Mouse (Mus musculus): ENCODE results near the gene Nmnat1.

The Nmnat1 gene

GRCm38 (mm10) chr4:149485053-149485824 is at the start of gene Nmnat1, which contains the start of gene Lzic:
TSS of gene Nmnat1 (minus strand) at chr4:149485202.
TSS of gene Lzic (plus strand) at chr4:149485229.
- peak; percentile 96 for DNase-seq

DNA sequence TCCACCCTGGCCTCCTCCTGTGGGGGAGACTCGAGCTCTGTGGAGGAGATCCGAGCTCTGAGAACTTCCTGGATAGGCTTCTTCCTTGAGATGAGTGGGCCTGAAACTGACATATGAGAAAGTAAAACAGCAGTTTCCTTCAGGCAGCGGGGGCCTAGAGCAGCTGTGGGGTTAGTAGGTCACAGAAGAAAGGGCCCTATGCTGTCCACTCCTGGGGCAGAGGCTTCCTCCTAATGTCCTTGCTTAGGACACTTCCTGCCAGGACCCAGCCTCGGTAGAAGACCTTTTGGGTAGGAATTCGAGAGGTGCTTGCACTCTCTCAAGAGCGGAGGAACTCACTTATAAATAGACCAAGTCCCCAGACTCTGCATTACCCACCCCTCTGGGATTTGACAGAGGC is 44.7 kb upstream of the Nmnat1 start:
- no peak for DNase-seq

DNA sequence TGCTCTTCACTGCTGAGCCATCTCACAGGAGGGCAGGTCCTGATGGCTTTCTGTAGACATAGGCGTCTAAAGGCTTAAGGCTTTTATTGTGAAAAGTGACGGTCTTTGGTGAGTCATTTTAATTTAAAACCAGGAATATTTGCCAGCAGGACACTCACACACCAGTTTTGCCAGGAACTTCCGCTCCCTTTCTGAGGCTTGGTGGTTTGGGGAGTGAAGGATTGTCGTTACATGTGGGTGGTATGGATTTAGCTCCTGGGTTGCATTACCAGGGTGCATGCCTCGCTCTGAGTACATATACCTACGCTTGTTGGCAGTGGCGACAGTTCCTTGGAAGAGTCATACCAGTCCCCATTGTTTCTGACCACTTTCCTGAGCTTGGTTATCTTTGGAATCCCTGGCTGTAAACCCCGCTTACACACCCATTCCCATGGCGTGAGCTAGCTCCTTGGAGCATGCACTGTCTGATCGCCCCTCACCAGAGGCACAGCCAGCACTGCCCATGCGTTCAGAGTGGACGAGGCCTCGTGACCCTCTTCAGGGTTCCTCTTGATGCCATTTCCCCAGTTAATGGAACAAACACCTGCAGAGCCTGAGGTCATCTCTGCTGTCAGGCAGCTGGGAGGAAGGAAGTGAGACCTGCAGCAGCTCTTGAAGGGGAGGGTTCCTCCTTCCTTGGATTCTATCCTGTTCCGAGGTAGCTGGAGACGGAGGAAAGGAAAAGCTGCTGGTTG is 42.8 kb upstream of the Nmnat1 start:
- DNase-seq: peak; percentile 35

- peak; percentile 45 for DNase-seq
These were observed 41.3 kb upstream of the Nmnat1 start for GRCm38 (mm10) chr4:149526330-149526729.

- no peak for DNase-seq
These were observed 40.8 kb upstream of the Nmnat1 start for GRCm38 (mm10) chr4:149525811-149526210.

GRCm38 (mm10) chr4:149525170-149525569 is 40.2 kb upstream of the Nmnat1 start:
- no peak for DNase-seq

DNA sequence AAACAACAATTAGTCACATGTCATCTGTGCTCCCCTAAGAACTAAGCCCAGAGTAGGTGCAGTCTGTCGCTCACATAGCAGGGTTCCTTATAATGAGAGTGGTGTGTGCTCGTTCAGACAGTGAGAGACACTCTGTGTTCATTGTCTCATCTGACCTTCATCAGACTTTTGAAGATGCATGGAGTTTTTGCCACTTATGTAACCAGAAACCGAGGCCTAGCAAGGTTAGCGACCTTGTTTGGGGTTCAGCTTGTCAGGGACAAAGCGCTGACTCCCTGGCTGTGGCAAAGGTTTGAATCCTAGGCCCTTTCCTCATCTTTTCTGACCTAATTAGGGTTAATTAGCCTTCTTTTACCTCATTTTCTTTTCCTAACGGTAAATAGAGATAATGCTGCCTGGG is 39.0 kb upstream of the Nmnat1 start:
- no peak for DNase-seq

DNA sequence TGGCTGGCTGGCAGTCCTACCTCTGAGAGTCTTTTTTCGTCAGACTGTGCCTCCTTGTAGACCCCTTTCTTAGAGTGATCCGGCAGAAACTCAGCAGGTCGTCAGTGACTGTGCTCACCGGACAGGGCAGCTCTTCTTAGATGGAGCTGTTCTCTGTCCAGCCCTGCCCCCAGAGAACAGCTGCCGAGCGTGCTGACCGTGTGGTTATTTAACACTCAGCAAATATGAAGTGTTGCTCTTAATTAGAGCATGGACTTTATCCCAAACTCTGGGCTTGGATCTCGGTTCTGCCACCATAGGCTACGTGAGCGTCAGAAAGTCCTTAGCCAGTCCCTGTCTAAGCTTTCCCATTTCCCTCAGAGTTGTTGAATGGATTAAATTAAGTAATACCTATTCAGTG is 36.3 kb upstream of the Nmnat1 start:
- DNase-seq: peak; percentile 42

DNA sequence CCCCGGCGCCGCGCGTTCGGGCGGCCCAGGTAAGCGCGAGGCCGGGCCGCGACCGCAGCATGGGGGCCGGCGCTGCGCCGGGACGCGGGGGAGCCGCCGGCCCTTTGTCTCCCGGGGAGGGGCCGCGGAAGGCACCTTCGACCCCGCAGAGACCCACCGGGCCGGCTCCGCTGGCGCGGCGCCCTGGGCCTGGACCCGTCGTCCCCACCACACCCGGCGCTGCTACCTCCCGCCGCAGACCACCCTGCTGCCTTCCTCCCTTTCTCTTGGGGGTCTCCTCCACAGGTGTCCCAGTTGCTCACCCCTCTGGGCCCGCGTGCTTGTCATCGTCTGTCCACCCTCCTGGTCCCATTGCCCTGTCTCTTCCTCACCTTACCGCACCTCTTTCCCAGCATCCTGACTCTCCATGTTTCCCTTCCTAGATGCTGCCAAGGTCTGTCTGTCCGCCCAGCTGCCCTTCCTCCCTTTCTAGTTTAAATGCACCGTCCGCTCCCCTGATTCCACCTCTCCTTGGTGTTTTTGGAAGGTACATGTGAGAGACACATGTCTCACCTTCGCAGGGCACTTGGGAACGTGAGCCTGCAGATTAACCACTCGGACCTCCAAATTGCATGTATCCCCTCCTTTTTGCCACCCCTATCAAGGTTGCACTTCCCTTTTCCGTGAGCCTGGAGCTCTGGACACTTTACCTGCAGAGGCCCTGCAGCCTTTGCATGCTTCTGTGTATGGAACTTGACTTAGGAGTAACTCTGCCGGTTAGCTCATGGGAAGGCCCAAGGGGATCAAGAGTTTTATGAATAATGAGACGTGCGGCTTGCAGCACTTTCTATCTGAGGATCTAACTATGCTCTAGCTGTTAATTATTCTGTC is 33.6 kb upstream of the Nmnat1 start:
- DNase-seq: no peak

DNA sequence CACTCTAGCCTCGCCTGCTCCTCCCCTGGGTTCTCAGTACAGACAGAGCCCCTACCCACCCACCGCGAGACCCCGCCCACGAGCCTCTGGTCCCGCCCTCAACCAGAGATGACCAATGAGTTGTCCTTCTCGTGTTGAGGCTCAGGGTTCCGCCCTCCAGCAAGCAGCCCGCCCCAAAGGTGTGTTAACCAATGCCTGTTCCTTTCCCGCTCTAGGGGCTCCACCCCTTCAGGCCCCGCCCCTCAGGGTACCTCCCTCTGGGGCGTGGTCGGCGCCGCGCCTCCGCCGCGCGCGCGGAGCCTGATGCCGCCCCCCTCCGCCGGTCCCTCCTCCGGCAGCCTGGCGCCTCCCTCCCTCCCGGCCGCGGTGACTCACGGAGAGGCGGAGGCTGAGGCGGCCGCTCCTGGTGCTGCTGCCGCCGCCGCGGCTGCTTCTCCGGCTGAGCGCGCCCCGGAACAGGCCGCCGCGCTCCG is 32.9 kb upstream of the Nmnat1 start, which contains the start of gene Ctnnbip1:
Gene Ctnnbip1, plus strand, starts transcription at position 369 of the 473 bp plus-strand sequence.
- peak; percentile 98 for DNase-seq

- no peak for DNase-seq
These were observed 30.7 kb upstream of the Nmnat1 start for GRCm38 (mm10) chr4:149515706-149516105.

DNA sequence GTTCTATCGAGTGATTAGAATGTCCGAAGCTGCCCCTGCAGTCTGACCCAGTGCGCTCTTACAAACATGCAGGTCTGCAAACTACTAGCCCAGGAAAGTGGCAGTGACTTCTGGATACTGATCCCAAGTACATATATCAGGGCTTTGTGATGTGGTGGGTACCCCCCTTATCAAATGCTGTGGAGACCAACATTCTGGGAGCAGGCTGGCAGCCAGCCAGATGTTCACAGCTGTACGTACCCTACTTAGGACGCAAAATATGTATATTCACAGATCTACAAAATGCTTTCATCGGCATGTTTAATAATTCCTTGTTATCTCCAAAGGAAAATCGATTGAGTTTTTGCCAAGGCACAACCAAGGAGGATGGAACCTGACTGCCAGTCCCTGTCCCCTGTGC is 27.1 kb upstream of the Nmnat1 start:
- DNase-seq: no peak

GRCm38 (mm10) chr4:149511221-149511646 is 26.2 kb upstream of the Nmnat1 start:
- no peak for DNase-seq

GRCm38 (mm10) chr4:149506904-149507303 is 21.9 kb upstream of the Nmnat1 start:
- DNase-seq: no peak

- DNase-seq: no peak
These were observed 20.4 kb upstream of the Nmnat1 start for GRCm38 (mm10) chr4:149505261-149505967.

DNA sequence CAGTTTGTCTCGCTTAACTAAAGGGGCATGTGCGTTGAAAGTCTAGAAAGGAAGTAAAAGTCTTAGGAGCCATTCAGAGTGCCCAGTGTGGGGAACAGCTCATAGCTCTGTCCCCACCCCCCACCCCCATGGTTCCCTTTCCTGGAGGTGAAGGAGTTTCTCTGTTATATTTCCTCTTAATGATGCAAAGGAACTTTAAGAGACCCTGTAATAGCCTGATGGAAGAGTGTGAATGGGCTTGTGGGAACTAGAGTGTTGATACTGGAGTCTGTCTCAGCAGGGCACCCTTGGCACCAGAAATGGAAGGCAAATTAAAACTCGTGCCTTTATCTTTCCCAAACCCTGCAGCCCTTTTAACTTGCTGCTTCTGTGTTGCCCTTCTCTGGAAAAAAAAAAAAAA is 19.9 kb upstream of the Nmnat1 start:
- DNase-seq: no peak

DNA sequence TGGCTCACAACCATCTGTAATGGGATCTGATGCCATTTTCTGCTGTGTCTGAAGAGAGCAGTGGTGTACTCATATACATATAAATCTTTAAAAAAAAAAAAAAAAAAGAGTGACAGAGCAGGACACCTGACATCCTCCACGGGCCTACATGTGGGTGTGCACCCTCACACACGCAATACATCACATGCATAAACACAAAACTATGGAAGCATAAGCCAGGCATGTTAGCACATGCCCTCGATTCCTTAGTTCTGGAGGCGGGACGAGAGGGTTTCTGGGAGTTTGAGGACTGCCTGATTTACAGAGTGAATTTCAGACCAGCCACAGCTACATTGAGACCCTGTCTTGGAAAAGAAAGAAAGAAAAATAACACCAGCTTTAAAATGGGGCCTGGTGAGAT is 19.4 kb upstream of the Nmnat1 start:
- no peak for DNase-seq

DNA sequence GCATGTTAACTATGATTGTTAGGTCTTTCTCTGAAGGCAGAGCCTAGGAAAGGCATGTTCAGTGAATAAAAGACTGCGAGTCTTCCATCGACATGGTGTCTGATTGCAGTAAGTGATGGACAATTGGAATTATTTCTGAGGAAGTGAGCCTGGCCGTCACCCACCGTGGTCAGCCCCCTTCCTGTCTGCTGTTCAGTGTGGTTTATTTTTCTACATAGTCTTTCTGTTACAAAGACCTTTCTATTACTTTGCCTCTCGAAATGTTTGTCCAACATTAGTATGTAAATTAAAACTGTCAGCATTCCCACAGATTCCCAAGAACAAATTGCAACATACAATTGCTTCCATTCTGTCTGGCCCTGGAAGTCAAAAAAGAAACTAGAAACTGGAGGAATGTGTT is 14.8 kb upstream of the Nmnat1 start:
- no peak for DNase-seq

- DNase-seq: no peak
These were observed 13.9 kb upstream of the Nmnat1 start for GRCm38 (mm10) chr4:149498901-149499300.

DNA sequence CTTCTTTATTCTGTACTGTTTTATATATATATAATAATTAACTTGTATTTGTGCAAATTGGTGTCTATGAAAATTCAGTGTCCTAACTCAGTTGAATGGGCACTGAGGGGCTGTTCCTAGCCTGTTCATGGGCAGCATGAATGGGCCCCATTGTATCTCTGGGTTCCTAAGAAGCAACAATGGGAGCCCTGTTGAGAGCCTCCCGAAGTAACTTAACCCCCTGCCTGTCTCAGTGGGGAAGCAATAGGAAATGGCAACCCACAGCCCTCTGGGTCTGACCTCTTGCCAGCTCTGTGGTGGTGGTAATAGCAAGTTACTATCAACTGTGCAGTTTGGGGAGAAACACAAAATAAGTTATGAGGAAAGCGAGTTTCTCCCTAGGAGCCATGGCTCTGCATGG is 11.6 kb upstream of the Nmnat1 start:
- no peak for DNase-seq

- DNase-seq: no peak
These were observed 6.1 kb upstream of the Nmnat1 start for GRCm38 (mm10) chr4:149491151-149491550.

All from kidney, postnatal 14 days (tissue).